Mouse (Mus musculus): ENCODE measurements around the gene Zfp511. TPM values are rescaled to one million over a fixed set of nuclear protein-coding genes. Genes with fewer than 3 reads are reported as not detected.
A peak's percentile ranks its signal among the peaks of the same experiment; 100 is the strongest.

Gene Zfp511
- 11.5 and 12.5 TPM in 2 replicates for total RNA-seq (2015; ENCODE audit: low replicate concordance)
- 5.8 and 6.6 TPM in 2 replicates for total RNA-seq (2017; ENCODE audit: low replicate concordance)

DNA sequence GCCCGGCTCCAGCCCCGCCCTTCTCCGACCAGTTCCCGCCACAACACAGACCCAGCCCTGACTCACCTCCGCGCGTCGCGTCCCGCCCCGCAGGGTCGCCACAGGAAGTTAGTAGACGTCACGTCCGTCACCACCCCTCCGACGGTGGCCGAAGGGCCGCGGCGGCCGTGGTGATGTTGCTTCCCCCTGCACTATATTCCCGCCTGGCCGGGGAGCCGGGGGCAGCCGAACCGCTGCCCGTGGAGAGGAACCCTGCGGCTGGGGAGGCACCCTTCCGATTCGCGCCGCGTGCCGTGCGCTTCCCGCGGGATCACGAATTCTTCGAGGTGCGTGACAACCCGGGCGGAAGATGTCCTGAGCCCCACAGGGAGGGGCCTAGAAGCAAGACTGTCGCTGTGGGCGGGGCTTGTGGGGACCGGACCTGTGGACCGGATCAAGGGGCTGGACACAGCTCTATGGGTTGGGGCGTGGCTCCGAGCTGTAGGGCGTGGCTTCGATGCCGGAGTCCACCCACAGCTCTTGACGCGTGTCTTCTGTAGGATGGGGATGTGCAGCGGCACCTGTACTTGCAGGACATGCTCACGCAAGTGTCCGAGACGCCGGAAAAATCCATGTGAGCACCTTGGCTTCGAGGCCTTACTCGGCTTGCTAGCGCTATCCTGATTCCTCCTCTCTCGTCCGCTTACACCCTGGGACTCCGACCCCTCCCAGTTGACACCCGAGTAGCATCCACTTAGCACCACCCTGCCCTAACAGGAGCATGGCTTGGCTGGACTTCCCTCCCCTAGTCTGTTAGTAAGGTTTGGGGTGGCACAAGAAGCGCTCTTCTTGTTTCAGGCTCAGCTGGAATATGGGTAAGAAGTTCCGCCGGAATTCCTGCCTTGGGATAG is at the start of gene Zfp511, which contains the start of gene Tubgcp2:
TSS of gene Zfp511 (plus strand) at position 111 of the 890 bp plus-strand sequence.
TSS of gene Tubgcp2 (minus strand) at position 389 of the 890 bp plus-strand sequence.
- peak; percentile 93 for ATAC-seq (replicated peaks; ENCODE audit: low FRiP score, poor library complexity, severe bottlenecking)

- ATAC-seq (replicated peaks; ENCODE audit: low FRiP score, poor library complexity, severe bottlenecking), result no peak
These were observed 47.9 kb upstream of the Zfp511 start for GRCm38 (mm10) chr7:139988272-139988671.

DNA sequence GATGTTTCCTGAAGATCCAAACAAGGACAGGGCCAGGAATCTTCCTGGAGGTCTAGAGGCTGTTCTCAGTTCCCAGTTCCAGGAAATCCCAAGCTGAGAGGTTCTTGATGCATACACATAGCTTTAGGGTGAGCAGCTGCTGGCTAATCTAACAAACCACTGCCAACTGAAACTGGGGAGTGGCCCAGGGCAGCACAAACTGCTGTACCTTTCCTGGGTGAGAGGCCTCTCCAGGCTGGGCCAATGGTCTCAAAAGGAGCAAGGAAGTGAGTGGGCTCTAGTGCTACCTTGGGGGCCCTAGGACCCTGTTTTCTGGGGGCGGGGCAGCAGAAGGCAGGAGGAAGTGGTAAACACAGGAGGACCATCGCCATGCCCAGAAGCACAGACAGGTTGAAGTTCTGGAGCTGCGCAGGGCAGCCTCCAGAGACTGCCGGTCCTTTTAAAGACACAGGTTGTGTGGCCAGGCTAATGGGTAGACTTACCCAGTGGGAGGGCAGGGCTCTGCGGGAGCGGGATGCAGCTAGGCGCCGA is 45.3 kb upstream of the Zfp511 start:
- ATAC-seq (replicated peaks; ENCODE audit: low FRiP score, poor library complexity, severe bottlenecking), result no peak

GRCm38 (mm10) chr7:139992406-139992805 is 43.8 kb upstream of the Zfp511 start, which contains the start of gene Adam8:
TSS of gene Adam8 (minus strand) at chr7:139992562.
- ATAC-seq (replicated peaks; ENCODE audit: low FRiP score, poor library complexity, severe bottlenecking), result peak; percentile 77

DNA sequence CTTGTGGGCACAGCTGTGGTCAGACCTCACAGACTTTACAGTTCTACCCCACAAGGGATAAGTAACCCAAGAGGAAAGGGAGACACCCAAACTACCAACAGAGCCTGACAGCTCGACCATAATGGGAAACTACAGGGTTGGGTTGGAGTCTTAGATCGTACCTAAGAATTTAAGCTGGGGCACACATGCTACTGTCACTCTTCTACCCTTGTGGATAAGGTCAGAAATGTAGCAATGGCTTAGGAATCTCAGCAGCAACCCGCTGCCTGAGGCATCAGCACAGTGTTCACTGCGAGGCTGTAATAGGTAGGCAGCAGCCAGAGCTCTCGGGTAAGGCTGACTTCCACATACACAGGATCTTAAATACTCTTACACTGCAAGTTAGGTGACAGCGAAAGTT is 42.7 kb upstream of the Zfp511 start:
- ATAC-seq (replicated peaks; ENCODE audit: low FRiP score, poor library complexity, severe bottlenecking), result no peak

GRCm38 (mm10) chr7:139994202-139994601 is 42.0 kb upstream of the Zfp511 start:
- ATAC-seq (replicated peaks; ENCODE audit: low FRiP score, poor library complexity, severe bottlenecking), result 0 out of 2 replicates have a peak, but pooled peaks have one; percentile 18

- ATAC-seq (replicated peaks; ENCODE audit: low FRiP score, poor library complexity, severe bottlenecking), result peak; percentile 27; the same call in 1 of the 2 replicates
These were observed 41.5 kb upstream of the Zfp511 start for GRCm38 (mm10) chr7:139994676-139995075.

- ATAC-seq (replicated peaks; ENCODE audit: low FRiP score, poor library complexity, severe bottlenecking), result no peak
These were observed 37.4 kb upstream of the Zfp511 start for GRCm38 (mm10) chr7:139998691-139999350.

- no peak for ATAC-seq (replicated peaks; ENCODE audit: low FRiP score, poor library complexity, severe bottlenecking)
These were observed 35.0 kb upstream of the Zfp511 start for GRCm38 (mm10) chr7:140001086-140001740.

DNA sequence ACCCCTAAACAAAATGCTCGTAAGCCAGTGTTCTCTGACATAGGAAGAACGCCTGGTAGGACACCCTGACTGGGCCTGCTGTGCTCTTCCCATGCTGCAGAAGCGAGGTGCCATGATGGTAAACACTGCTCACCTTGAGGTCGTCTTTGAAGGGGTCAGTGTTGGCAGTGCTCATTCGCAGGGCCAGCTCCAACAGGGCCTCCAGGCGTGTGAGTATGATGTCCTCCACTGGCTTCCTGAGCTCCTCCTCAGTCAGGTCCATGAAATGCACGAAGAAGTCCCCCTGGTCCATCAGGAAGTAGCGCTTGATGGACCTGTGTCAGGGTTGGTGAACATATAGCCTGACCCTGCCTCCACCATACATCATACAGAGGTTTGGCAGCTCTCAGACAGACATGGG is 31.5 kb upstream of the Zfp511 start:
- no peak for ATAC-seq (replicated peaks; ENCODE audit: low FRiP score, poor library complexity, severe bottlenecking)

DNA sequence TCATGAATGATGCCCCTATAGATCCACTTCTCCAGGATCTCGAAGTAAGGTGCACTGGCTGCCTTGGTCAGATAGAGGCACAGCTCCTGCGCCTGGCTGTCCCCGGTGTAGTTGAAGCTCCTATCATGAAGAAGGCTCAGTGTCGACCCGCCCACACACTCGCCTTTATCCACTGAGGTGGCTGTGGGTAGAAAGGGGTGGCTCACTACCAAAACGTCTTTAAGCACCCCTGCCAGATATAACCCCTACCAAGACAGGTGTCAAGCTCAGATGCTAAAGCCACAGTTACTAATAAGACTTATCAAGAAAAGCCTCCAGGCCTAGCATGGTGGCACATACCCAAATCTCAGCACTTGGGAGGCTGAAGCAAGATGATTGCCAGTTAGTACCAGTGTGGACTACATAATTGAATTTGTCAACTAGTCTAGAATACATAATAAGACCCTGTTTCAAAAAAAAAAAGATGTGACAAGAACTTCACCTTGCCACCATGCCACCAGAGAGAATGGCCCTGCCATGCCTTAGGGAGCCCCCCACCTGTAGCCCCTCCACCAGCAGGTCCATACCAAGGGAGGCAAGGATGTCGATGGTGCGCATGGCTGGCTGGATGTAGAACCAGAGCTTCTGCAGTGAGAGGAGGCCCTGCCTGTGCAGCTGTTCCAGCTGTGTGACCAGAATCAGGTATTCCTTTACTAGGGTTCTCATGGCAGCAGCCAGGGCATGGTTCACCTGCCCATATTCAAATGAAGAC is 29.2 kb upstream of the Zfp511 start:
- ATAC-seq (replicated peaks; ENCODE audit: low FRiP score, poor library complexity, severe bottlenecking), result no peak; the same call in 1 of the 2 replicates

GRCm38 (mm10) chr7:140007781-140008180 is 28.4 kb upstream of the Zfp511 start:
- ATAC-seq (replicated peaks; ENCODE audit: low FRiP score, poor library complexity, severe bottlenecking), result no peak

GRCm38 (mm10) chr7:140011336-140011735 is 24.9 kb upstream of the Zfp511 start:
- no peak for ATAC-seq (replicated peaks; ENCODE audit: low FRiP score, poor library complexity, severe bottlenecking)

DNA sequence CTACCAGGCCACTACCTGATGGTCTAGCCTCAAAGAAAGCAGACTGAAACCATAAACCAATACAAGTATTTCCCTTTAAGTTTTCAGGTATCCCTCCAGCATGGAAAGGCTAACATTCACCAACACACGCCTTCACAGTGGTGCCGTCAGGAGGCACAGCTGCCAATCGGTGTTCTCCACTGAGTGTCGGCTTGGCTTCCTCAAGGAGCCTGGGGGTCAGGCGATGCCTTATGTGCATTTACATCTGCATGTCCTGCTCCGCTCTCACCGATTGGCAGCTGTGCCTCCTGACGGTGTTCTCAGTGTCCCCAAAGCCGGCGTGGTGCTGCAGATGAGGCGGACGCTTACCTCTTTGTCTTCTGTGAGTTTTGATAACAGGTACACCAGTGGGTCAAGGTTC is 4.4 kb upstream of the Zfp511 start:
- no peak for ATAC-seq (replicated peaks; ENCODE audit: low FRiP score, poor library complexity, severe bottlenecking)

DNA sequence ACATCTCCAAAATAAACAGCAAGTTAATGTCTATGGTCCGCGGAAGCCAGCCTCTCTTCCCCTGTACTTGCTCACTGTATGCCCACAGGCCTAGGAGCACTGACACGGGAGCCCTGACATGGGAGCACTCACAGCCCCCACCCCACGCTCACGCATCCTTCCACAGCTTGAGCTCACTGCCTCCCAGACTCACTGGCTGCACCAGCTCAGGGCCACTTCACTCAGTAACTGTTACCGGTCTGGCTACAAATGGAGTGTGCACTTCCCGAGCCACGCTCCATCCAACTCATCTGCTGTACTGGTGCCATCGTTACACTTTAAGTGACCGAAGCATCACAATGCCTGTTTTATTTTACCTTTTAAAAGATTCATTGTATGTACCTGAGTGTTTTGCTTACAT is 3.8 kb upstream of the Zfp511 start:
- no peak for ATAC-seq (replicated peaks; ENCODE audit: low FRiP score, poor library complexity, severe bottlenecking)

DNA sequence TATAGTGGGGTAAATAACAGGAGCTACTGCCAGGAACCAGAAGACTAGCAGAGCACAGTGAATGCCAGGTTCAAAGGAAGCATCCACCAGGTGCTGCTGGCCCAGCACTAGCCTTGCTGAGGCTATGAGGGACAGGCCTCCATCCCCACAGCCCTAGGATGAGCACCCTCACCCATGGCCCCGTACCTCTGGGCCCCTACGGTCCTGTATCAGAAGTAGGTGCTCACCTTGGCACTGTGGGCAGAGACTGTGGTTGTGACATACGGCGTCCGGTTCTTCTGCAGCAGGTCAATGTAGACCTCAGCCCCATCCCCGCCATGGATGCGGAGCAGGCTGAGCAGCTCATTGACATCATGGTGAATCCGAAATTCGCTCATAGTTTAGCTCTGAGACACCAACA is 2.8 kb upstream of the Zfp511 start:
- ATAC-seq (replicated peaks; ENCODE audit: low FRiP score, poor library complexity, severe bottlenecking), result no peak

DNA sequence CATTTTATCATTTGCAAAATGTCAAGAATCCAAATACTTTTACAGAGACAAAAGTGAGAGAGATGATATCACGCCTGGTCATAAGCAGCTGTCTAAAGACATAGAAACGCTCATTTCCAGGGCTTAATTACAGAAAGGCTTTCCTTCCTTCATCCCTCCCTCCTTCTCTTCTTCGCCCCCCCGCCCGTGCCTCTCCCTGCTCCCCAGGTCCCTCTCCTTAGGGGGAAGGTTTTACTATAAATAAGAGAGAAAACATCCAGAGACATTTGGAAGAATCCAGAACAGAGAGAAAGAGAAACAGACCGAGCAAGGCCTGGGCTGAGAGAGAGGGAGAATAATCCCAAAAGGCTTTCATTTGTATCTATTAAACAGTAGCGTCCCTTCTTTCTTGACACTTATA is 735 bp upstream of the Zfp511 start:
- ATAC-seq (replicated peaks; ENCODE audit: low FRiP score, poor library complexity, severe bottlenecking), result no peak

DNA sequence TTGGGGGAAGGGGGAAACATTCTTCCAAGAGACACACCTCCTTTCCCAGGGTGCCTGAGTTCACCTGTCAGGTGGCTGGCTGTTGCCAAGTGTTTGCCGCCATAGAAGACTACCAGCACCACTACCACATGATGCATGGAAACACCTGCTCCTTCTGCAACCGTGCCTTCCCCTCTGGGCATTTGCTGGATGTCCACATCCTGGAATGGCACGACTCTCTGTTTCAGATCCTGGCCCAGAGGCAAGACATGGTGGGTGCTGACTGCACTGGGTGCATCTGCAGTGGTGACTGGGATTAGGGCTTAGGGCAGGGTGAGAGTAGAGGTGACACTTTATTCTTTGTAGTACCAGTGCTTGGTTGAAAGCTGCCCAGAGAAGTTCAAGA is 972 bp downstream of the Zfp511 start:
- 0 out of 2 replicates have a peak, but pooled peaks have one; percentile 8 for ATAC-seq (replicated peaks; ENCODE audit: low FRiP score, poor library complexity, severe bottlenecking)

DNA sequence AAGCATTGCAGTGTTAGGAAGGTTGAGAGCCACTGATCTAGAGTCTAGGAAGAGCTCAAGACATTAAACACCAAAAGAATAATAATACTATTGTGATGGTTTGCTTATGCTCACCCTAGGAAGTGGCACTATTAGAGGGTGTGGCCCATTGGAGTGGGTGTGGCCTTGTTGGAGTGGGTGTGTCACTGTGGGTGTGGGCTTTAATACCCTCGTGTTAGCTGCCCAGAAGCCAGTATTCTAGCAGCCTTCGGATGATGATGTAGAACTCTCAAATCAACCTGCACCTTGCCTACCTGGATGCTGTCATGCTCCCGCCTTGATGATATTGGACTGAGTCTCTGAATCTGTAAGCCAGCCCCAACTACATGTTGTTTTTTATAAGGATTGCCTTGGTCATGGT is 6.5 kb downstream of the Zfp511 start:
- no peak for ATAC-seq (replicated peaks; ENCODE audit: low FRiP score, poor library complexity, severe bottlenecking)
